Mouse (Mus musculus): ENCODE results near the gene Gm4131. TPM values are rescaled to one million over a fixed set of nuclear protein-coding genes. Genes with fewer than 3 reads are reported as not detected.

Gm4131 gene
- polyA plus RNA-seq, 1 experiment from 2014 or later: not detected

DNA sequence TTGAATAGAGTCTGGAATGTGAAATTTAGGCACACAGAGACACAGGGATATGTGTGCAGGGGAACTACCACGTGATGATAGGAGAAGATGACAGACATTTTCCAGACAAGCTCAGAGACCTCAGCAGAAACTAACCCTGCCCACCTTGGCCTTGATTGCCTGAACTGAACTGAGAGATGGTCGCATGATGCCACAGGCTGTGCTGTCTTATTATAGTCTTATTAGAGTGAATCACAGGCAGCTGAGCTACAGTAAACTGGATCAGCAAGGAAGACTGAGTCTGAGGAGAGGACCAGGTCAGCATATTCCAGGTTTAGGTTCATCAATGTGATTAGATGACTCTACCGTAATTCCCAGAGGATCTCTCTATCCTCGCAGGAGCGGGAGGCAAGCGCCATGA lies 20.4 kb downstream of the Gm4131 start:
- H3K4me3 ChIP-seq: no peak overlapping the region
- no peak for ATAC-seq (ENCODE audit: insufficient number of reproducible peaks, insufficient read depth, low FRiP score, low TSS enrichment)
- no peak overlapping the region for H3K27ac ChIP-seq
- no peaks in the 10 kb centered on the region for H3K9me3 ChIP-seq
- H3K27me3 ChIP-seq: no peaks in the 10 kb centered on the region
- no peak overlapping the region for H3K9ac ChIP-seq
- WGBS: 86% methylated on average over 6 of the region's 6 CpGs
- no peaks in the 10 kb centered on the region for H3K4me1 ChIP-seq
- H3K36me3 ChIP-seq: no peaks in the 10 kb centered on the region
- H3K4me2 ChIP-seq (replicated peaks): no peak overlapping the region

DNA sequence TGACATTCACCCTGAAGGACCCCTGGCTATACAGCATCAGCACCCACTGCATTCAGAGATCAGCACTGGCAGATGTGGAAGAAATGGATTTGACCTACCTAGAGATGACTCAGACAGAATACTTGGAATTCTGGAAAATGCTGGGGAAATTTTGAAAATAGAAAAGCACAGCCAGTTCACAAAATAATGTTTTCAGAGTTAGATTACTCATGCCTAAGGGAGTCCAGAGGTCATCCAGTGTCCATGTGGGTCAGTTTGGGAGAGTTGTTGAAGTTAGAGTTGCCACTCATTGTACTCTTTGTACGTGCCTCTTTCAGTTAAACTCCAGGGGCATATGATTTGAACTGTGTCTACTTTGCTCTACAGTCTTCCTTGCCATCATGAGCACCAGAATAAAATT lies 25.0 kb downstream of the Gm4131 start:
- Histone ChIP-seq H3K4me3 (no peak overlapping the region), H3K36me3 (no peaks in the 10 kb centered on the region), H3K9me3 (no peaks in the 10 kb centered on the region), H3K27me3 (no peaks in the 10 kb centered on the region), H3K27ac (no peak overlapping the region), H3K4me1 (no peaks in the 10 kb centered on the region), H3K4me2 (replicated peaks) (no peak overlapping the region), H3K9ac (no peak overlapping the region)
- no peak for ATAC-seq (ENCODE audit: insufficient number of reproducible peaks, insufficient read depth, low FRiP score, low TSS enrichment)
- 74% methylated on average over 1 of the region's 1 CpGs for WGBS

DNA sequence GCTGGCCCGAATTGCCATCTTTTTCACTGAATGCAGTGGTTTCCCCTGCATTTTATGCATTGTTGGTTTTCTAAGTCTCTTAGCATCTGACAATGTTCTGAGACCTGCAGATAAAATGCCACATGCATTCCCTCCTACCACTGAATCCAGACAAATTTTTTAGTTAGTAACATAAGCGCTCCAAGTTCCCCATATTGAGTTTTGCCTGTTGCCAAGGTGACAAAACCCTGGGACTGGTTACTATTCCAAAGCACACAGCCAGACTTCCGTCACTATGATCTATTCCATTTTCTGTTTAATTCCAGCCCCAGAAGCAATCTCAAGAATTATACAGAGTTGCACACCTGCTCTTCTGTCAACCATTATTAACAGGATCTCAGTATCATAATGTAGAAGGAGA lies 26.9 kb downstream of the Gm4131 start:
- 78% methylated on average over 3 of the region's 3 CpGs for WGBS
- no peak for ATAC-seq (ENCODE audit: insufficient number of reproducible peaks, insufficient read depth, low FRiP score, low TSS enrichment)
- no peak overlapping the region for H3K27ac ChIP-seq

DNA sequence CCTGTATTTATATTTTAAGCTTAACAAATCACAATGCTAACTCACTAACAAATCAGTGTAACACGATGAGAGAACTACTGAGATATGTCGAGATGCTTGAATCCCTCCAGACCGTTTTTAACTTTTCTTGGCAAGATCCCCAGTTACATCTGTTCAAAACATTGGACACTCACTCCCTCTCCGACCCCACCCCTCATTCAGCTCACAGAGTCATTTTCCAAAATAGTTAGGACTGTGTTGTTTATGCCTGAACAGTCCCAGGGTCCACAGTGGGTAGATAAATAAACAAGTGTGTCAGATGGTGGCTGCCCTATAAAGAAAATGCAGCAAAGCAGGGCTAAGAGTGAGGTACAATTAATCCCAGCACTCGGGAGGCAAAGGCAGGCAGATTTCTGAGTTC lies 29.7 kb downstream of the Gm4131 start:
- H3K9ac ChIP-seq: no peak overlapping the region
- no peak overlapping the region for H3K4me3 ChIP-seq
- ATAC-seq (ENCODE audit: insufficient number of reproducible peaks, insufficient read depth, low FRiP score, low TSS enrichment): no peak
- H3K36me3 ChIP-seq: no peaks in the 10 kb centered on the region
- H3K27ac ChIP-seq: no peak overlapping the region
- 66% methylated on average over 5 of the region's 5 CpGs for WGBS
- no peak overlapping the region for H3K4me2 ChIP-seq (replicated peaks)
- H3K27me3 ChIP-seq: no peaks in the 10 kb centered on the region
- no peaks in the 10 kb centered on the region for H3K9me3 ChIP-seq
- no peaks in the 10 kb centered on the region for H3K4me1 ChIP-seq

More for the DNA sequence above, 26.9 kb downstream of the Gm4131 start:
- H3K9me3 ChIP-seq: no peaks in the 10 kb centered on the region
- H3K4me3 ChIP-seq: no peak overlapping the region
- no peak overlapping the region for H3K9ac ChIP-seq
- no peaks in the 10 kb centered on the region for H3K36me3 ChIP-seq
- H3K4me1 ChIP-seq: no peaks in the 10 kb centered on the region
- no peaks in the 10 kb centered on the region for H3K27me3 ChIP-seq
- no peak overlapping the region for H3K4me2 ChIP-seq (replicated peaks)

- H3K4me1 ChIP-seq: no peaks in the 10 kb centered on the region
- no peaks in the 10 kb centered on the region for H3K27me3 ChIP-seq
- no peak overlapping the region for H3K27ac ChIP-seq
- no peaks in the 10 kb centered on the region for H3K36me3 ChIP-seq
- no peak overlapping the region for H3K9ac ChIP-seq
- no peak overlapping the region for H3K4me3 ChIP-seq
- H3K9me3 ChIP-seq: no peaks in the 10 kb centered on the region
- no peak for ATAC-seq (ENCODE audit: insufficient number of reproducible peaks, insufficient read depth, low FRiP score, low TSS enrichment)
- WGBS: 64% methylated on average over 5 of the region's 5 CpGs
- H3K4me2 ChIP-seq (replicated peaks): no peak overlapping the region
Observed at GRCm38 (mm10) chr14:62536127-62536526, 30.6 kb downstream of the Gm4131 start.

- Histone ChIP-seq H3K27me3 (no peaks in the 10 kb centered on the region), H3K27ac (no peak overlapping the region), H3K4me2 (replicated peaks) (no peak overlapping the region), H3K36me3 (no peaks in the 10 kb centered on the region), H3K4me1 (no peaks in the 10 kb centered on the region), H3K9ac (no peak overlapping the region), H3K9me3 (no peaks in the 10 kb centered on the region), H3K4me3 (no peak overlapping the region)
- WGBS: 77% methylated on average over 2 of the region's 2 CpGs
- no peak for ATAC-seq (ENCODE audit: insufficient number of reproducible peaks, insufficient read depth, low FRiP score, low TSS enrichment)
Observed at GRCm38 (mm10) chr14:62530951-62531350, 35.8 kb downstream of the Gm4131 start.

DNA sequence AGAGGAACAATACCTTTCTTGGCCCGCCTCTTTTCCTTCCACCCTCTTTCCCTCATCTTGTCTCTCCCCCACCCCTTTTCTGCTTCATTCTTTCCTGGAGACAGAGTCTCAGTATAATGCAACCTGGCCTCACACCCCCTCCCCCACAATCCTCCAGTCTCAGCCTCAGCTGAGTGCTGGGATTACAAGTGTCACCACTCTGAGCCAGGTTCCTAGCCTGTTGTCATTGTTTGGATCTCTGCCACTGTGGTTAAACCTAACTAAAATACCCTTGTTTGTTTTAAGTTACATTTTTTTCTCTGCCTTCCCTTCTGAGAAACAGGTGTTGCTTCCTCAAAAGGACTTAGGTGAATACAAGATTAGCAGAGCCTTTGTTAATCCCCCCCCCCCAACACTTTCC lies 53.9 kb downstream of the Gm4131 start:
- Histone ChIP-seq H3K4me2 (replicated peaks) (no peak overlapping the region), H3K4me3 (no peak overlapping the region), H3K9me3 (no peaks in the 10 kb centered on the region), H3K36me3 (no peaks in the 10 kb centered on the region), H3K27ac (no peak overlapping the region), H3K4me1 (no peaks in the 10 kb centered on the region), H3K9ac (no peak overlapping the region), H3K27me3 (no peaks in the 10 kb centered on the region)
- 74% methylated on average over 1 of the region's 1 CpGs for WGBS
- no peak for ATAC-seq (ENCODE audit: insufficient number of reproducible peaks, insufficient read depth, low FRiP score, low TSS enrichment)

GRCm38 (mm10) chr14:62509350-62509749 lies 57.4 kb downstream of the Gm4131 start:
- Histone ChIP-seq H3K9me3 (no peaks in the 10 kb centered on the region), H3K9ac (no peak overlapping the region), H3K4me2 (replicated peaks) (no peak overlapping the region), H3K27ac (no peak overlapping the region), H3K36me3 (no peaks in the 10 kb centered on the region), H3K4me3 (no peak overlapping the region), H3K27me3 (no peaks in the 10 kb centered on the region), H3K4me1 (no peaks in the 10 kb centered on the region)
- WGBS: 67% methylated on average over 3 of the region's 3 CpGs
- no peak for ATAC-seq (ENCODE audit: insufficient number of reproducible peaks, insufficient read depth, low FRiP score, low TSS enrichment)

DNA sequence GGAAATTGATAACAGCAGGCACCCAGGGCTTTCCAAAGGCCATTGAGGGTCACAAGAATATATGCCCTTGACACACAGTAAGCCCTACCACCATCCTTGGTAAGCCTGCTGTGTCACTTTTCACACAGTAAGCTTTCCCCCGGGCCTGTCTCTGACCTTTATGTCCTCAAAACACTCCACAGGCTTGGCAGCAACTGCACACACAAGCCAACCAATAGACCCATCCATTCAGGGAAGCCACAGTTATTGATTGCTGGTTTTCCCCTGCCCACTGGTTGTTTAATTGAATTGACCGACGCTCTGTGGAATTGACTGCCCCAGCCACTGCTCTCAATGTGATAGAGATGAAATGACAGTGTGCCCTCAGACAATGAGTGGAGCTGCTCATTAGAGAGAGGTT lies 60.5 kb downstream of the Gm4131 start:
- Histone ChIP-seq H3K9me3 (no peaks in the 10 kb centered on the region), H3K4me2 (replicated peaks) (no peak overlapping the region), H3K9ac (no peak overlapping the region), H3K27me3 (no peaks in the 10 kb centered on the region), H3K27ac (no peak overlapping the region), H3K36me3 (no peaks in the 10 kb centered on the region), H3K4me3 (no peak overlapping the region), H3K4me1 (no peaks in the 10 kb centered on the region)
- 85% methylated on average over 3 of the region's 3 CpGs for WGBS
- ATAC-seq (ENCODE audit: insufficient number of reproducible peaks, insufficient read depth, low FRiP score, low TSS enrichment): no peak

- Histone ChIP-seq H3K36me3 (no peaks in the 10 kb centered on the region), H3K27ac (no peak overlapping the region), H3K9me3 (no peaks in the 10 kb centered on the region), H3K4me3 (no peak overlapping the region), H3K27me3 (no peaks in the 10 kb centered on the region), H3K4me1 (no peaks in the 10 kb centered on the region), H3K4me2 (replicated peaks) (no peak overlapping the region), H3K9ac (no peak overlapping the region)
- ATAC-seq (ENCODE audit: insufficient number of reproducible peaks, insufficient read depth, low FRiP score, low TSS enrichment): no peak
- WGBS: 80% methylated on average over 7 of the region's 7 CpGs
Observed at GRCm38 (mm10) chr14:62497391-62497790, 69.3 kb downstream of the Gm4131 start.

DNA sequence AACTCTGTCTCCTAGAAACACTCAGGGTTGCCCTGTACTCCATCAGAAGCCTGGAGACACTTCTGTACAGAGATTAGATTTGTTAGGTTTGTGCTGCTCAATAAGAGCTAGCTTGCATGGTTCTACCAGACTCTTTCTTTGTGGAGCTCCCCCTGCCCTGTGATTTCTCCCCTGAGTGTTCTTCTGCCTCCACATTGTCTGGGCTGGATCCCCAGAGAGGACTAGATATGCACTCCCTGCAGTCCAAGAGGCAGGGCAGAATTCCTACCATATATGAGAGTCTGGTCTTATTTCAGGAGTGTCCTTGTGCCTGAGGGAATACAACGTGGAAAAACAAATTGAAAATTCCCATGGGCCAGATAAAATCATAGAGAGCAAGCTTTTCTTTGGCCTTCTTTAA lies 70.2 kb downstream of the Gm4131 start:
- WGBS: 57% methylated on average over 1 of the region's 1 CpGs
- Histone ChIP-seq H3K9ac (no peak overlapping the region), H3K36me3 (no peaks in the 10 kb centered on the region), H3K4me2 (replicated peaks) (no peak overlapping the region), H3K4me3 (no peak overlapping the region), H3K4me1 (no peaks in the 10 kb centered on the region), H3K9me3 (no peaks in the 10 kb centered on the region), H3K27me3 (no peaks in the 10 kb centered on the region), H3K27ac (no peak overlapping the region)
- no peak for ATAC-seq (ENCODE audit: insufficient number of reproducible peaks, insufficient read depth, low FRiP score, low TSS enrichment)

- 72% methylated on average over 5 of the region's 5 CpGs for whole genome bisulfite sequencing
- Histone ChIP-seq H3K27me3 (no peaks in the 10 kb centered on the region), H3K9me3 (no peaks in the 10 kb centered on the region), H3K4me3 (no peak overlapping the region), H3K4me2 (replicated peaks) (no peak overlapping the region), H3K9ac (no peak overlapping the region), H3K36me3 (no peaks in the 10 kb centered on the region), H3K4me1 (no peaks in the 10 kb centered on the region), H3K27ac (no peak overlapping the region)
- ATAC-seq (ENCODE audit: insufficient number of reproducible peaks, insufficient read depth, low FRiP score, low TSS enrichment): no peak
Observed at GRCm38 (mm10) chr14:62493456-62493855, 73.3 kb downstream of the Gm4131 start.

DNA sequence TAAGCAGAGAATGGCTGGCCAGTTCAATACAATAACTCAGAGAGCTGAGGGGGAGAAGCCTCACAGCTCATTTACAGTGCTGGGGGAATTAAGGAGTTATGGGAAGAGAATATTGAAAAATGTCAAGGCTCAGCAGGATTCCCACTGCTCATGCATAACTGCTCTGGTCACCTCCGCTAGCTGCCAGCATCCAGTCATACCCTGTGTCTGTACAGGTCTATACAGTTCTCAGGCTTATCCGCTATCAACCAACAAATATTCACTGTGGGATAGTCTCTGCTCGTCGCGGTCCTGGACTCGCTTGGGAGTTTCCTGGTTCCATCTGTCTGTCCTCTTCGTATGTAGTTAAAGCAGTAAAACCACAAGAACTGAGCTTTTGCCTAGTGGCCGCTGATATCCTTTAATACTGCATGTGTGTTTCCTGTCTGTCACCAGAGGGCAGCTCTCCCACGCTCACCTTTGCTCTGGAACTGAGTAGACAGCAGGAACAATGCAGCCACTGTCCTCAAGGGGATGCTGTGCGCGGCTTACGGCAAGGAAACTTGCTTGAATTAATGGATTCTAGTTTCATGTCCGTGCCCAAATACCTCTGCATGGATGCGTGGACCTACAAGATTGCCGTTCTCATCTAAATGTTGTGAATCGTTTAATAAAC lies 74.4 kb downstream of the Gm4131 start:
- 34% methylated on average over 16 of the region's 16 CpGs for WGBS
- Histone ChIP-seq H3K4me3 (no peak overlapping the region), H3K4me2 (replicated peaks) (no peak overlapping the region), H3K4me1 (no peaks in the 10 kb centered on the region), H3K36me3 (no peaks in the 10 kb centered on the region), H3K9me3 (no peaks in the 10 kb centered on the region), H3K27me3 (no peaks in the 10 kb centered on the region), H3K27ac (no peak overlapping the region), H3K9ac (no peak overlapping the region)
- ATAC-seq (ENCODE audit: insufficient number of reproducible peaks, insufficient read depth, low FRiP score, low TSS enrichment): peak; percentile 60; the same call in 1 of the 2 replicates

Data from embryonic facial prominence, embryonic 12.5 days (tissue).